Mouse (Mus musculus) common myeloid progenitor, adult 5-6 weeks (primary cell): ENCODE measurements around the gene Tenm4. TPM values are rescaled to one million over a fixed set of nuclear protein-coding genes. Genes with fewer than 3 reads are reported as not detected.
A peak's percentile ranks its signal among the peaks of the same experiment; 100 is the strongest.

Experiments used
- ATAC-seq: replicated peaks from 2 replicates; pipeline ENCODE4 v1.8.0; 2016; ENCODE audit warnings: low read depth, mild to moderate bottlenecking, moderate TSS enrichment, inconsistent platforms; ENCODE audit not compliant: poor library complexity, severe bottlenecking
- total RNA-seq: library from RNA; stranded (forward); fragments of 200-1000, 187-1606 nt; gene quantifications from 2 replicates; pipeline ENCODE4 v1.2.3, GENCODE M21; 2017

The Tenm4 gene
- total RNA-seq, 1 experiment from 2014 or later = not detected

DNA sequence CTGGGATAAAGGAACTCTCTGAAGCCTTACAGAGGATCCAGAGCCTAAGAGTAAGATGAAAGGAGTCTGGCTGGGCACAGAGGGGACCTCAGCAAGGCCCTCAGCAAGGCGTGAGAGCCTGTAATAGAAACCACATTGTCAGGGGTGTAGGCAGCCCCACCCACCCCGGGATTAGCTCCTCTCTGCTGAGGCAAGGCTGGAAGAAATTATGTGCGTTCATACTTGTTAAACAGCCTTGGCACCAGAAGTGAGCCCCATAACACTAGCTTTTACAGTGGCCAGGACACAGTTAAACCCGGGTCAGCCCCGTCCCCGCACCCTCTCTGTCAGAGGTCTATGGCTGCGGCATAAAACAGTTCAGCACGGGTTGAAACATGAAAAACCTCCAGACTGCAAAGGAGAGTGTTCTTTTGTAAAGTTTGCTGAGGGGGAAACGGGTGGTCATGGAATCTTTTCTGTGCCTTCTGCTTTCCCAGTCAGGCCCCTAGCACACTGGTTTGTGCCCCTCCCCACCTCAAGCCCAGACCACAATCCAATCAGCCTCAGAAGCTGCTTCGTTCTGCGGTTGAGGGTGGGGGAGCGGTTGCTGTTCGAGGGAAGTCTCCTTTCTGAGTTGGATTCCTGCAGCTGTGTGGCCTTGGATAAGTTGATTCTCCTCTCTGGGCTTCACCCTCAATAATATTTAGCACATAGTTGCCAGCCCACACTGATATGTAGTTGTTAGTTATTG is 486.2 kb downstream of the Tenm4 start:
- peak; percentile 91 for ATAC-seq

DNA sequence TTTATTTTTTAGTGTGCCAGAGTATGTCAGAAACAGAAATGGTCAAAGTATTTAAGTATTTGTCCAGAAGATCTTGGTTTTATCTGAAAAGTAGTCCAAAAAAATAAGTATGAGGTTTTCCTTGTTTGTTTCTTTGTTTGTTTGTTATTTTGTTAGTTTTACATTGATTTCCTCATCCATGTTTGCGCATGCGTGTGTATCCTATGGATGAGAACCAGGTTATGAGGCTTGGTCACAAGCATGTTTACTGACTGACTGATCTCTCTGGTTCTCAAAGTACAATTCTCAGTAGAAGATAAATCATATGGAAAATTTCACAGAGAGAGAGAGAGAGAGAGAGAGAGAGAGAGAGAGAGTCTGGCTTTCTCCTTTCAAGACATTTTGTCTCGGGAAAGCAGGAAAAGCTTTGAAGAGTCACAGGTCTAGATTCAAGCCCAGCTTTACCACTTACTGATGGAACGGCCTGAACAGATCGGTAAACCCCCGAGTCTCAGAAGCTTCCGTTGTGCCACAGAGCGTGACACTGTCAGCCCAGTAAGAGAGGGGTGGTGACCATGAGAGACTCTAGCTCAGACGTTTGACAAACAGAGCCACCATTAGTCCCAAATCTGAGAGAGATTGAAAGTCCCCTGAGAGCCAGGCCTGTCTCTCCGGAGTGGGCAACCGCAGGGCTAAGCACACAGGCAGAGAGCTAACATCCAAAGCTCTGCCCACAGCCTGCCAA is 487.0 kb downstream of the Tenm4 start:
- no peak for ATAC-seq

DNA sequence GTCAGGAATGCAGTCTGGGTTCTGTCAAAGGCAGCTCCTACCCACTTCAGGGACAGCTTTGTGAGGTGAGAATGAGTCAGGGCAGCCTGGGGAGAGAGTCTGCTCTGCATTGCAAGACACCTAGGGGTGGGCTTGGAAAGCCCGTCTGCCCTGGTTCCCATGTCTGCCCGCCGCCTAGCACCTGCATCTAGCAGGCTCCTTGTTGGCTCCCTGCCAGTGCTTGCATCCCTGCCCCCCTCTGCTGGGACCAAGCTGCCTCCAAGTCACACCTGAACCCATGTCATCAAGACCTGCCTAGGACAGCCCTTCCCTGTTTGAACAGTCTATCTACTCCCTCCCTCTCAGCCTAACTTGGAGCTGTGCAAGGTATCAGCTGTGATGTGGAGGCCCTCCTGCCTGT is 489.9 kb downstream of the Tenm4 start:
- ATAC-seq = no peak

DNA sequence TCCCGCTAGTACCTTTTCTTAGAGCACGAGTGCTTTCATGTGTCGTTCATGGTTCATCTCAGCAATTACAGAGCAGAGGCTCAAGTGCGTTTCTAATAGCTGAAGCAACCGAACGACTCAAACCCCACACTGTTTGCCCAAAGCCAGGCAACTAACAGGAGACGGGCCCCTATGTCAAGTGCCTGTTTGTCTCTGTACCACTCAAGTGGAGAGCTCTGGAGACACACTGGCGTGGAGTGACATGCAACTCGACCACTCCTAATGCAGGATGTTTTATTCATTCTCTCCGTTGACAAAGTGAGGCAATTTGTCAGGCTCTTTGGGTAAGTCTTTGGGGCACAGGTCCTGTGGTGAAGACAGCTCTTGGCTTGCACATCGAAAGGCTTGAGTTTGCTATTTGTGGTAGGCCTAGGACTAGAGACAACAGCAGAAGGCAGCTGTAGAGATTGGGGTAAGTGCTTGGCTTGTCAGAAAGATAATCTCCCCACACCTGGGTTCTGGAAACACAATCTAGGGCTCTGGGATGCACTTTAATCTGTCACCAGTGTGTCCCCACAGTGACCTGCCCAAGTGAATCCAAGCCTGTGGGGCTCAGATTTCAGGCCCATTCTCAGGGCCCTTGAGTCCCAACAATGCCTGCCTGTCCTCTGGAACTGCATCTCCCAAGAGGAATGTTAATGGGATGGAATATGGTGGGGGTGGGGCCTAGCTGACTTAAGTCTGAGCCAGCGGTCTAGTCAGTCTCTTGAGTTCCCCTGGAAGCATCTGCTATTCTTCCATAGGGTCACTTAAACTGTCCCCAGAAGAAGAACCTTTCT is 490.5 kb downstream of the Tenm4 start:
- no peak for ATAC-seq

DNA sequence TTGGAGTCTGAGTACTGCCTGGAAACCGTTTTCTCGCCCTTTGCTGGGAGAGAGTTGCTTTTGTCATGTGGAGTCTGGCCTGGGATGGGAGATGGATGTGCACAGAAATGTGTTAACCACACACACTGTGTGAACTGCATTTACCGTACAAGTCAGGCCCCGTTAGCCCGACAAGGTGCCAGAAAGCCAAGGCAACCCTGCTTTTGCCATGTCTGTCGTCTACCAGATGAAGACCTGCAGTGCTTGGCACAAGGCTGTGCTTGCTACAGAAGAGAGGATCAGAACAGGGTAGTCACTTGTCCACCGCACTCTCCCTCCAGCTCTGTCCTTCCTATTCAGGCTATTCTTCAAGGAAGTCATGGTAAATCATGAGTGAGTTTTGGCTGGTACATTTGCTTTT is 492.3 kb downstream of the Tenm4 start:
- no peak for ATAC-seq

DNA sequence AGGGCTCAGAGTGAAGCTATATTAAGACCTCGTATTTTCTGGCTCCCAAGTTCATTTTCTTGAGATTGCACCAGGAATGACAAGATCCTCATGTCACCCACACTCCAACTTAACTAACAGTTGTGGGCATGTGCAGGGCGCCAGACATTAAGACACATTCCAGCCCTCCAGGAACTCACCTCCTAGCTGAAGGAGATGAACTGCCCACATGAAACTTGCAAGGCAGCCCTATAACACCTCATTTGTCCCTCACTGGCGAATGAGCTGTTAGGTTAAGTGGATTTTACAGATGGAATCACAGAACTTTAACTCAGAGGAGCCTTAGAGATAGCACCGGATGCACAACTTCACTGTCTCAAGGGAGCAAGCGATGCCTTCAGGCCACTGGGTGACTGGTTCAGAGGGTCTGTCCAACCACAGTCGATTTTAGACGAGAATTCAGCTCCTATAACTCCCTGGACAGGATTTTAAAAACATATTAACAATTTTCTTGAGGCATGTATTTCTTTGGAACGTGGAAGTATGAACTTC is 495.4 kb downstream of the Tenm4 start:
- ATAC-seq = no peak

DNA sequence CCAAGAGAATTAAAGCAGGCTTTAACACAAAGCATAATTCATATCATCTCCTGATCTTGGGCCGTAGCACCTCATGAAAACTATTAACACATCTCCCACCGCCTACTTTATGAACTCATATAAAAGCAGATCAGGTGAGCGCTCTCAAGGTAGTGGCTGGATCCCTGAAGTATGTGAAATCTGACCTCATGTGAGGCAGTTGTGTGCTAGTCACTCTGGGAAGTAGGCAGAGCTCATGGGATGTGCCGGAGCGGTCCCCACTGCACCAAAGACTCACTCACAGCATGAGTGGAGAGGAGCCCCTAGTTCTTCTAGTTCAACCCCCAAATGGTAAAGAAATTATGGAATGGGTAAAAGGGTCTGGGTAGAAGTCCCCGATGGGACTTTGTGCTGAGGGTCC is 496.6 kb downstream of the Tenm4 start:
- no peak for ATAC-seq

DNA sequence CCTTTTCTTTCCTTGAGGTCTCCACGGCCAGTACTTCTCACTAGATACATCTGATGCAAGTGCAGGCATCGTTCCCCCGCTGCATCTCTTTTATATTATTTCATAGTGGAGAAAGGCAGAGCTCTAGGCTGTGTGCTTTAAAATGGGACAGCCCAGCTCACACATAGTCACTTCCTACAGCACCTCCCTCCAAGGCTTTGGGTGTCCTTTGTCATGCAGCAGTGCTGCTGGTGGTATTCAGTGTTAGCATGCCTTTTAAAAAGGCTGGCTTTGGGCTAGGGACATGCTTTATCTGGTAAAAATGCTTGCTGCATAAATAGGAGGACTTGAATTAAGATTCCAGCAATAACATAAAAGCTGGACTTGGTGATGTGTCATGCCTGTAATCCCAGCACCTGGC is 499.0 kb downstream of the Tenm4 start:
- ATAC-seq = no peak

DNA sequence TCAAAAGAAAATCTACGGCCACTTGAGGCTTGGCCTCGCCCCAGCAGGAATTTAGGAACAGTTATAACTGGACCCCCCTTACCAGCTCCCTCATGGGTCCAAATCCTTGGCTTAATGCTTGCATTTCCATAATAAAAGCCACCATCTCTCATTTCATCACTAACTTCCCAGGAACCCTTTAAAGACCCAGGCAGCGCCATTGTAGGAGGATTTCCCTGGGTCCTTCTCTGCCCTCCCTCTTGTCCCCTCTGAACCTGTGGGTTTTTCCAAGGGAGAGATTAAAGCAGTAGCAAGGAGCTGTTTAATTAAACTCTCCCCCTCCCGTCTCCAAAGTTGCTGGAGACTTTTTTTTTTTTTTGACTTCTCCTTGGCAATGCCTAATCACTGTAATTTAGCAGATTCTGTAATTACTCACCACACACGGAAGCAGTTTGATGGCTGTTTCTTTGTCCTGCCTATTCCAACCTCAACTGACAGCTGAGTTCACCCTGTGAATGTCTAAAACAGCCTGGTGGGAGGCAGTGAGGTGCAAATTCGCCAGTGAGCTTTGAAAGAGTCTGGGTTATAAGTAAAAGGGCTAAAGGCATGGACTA is 501.4 kb downstream of the Tenm4 start:
- ATAC-seq = 0 out of 2 replicates have a peak, but pooled peaks have one; percentile 15

DNA sequence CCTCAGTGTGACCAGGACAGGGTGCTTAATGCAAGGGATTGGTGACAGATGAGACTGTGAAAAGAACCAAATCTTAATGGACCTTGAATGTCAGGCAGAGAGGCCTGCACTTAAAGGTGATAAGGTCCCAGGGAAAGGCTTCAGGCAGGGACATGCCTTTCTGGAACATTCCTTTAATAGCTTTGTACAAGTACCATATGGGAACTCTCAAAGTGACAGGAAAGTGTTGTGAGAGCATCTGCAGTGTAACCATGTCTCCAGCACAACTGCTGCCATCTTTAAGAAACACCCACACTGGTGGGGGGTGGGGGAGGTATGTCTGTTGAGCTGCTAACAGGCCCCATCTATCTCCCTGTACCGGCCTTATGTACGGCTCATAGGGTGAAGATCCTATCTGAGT is 506.0 kb downstream of the Tenm4 start:
- ATAC-seq = no peak

DNA sequence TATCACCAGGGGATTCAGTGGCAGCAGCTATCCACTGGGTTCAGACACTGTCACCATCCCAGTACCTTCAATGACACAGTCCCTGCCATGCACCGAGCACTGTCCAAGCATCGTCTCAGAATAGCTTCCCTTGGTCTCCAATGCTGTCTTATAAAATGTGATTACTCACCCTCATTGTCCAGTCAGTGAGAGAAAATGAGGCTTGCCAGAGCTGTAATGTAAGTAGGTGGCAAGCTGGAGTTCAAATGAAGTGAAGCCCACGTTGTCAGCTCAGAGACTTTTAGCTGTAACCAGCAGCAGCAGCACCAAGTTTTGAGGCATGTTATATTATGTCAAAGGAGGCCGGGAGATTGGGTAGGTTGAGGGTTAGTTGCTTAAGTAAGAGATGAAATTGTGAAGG is 507.2 kb downstream of the Tenm4 start:
- no peak for ATAC-seq

DNA sequence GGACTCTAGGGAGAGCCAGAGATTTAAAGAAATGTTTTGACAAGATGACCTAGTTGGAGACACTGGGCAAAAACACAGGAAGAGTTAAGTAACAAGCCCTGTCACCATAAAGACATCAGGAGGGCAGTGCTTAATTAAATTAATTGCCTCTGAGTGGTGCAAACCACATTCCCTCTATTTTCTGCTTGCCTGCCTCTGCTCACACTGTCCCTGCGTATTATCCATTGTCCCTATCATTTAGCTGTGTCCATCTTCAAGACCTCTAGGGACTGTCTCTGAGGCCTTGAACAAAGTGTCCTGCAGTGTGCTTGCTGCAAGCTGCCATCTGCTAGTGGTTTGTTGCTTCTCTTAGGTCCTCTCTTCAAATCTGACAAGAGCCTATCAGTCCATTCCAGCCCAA is 508.7 kb downstream of the Tenm4 start:
- ATAC-seq = no peak

DNA sequence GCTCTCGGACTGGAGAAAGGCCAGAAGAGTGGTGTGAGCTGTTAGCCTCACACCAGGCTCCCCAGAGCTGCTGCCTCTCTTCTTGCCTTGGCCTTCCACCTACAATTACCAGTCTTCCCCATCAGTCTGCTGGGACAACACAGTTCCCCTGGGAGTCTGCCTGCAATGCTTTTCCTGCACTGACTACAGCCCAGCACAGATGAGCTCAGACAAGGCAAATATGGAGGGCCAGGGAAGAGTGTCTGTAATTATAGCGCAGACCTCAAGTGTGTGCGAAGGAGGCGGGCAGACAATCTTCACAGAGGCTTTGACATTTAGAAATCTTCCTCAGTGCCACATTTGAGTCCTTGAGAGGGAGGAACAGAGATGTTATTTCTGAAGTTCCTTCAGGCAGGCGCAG is 509.4 kb downstream of the Tenm4 start:
- no peak for ATAC-seq

DNA sequence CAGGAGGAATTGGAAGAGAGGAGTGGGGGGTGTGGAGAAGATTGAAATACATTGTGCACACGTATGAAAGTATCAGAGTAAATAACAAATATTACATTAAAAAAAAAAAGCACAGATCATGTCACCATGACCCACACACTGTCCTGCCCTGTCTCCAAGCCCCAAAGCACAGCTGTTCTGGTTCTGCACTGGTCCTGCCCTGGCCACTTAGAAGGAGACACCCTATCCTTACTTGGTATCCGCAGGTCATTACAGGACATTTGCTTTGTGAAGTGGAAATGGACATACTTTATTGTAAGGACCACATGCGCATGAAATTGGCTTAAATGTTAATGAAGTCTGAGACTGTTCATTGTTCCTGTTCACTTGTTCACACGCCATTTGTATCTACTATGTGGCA is 510.8 kb downstream of the Tenm4 start:
- ATAC-seq = no peak

DNA sequence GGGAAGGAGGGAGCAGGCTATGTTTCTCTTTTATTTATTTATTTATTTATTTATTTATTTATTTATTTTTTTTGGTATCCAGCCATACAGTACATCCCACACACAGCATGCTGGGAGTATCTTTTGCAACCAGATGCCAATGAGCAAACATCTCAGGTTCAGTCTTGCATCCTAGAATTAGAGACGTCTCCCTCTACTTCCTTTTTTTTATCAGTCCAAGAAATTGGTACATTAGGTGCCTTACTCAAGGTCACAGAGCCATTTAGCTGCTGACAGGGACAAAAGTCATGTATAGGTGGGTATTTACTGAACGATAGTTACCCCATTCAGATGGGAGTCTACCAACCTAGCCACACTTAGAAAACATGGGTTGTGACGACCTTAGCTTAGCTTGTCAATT is 517.1 kb downstream of the Tenm4 start:
- ATAC-seq = no peak

DNA sequence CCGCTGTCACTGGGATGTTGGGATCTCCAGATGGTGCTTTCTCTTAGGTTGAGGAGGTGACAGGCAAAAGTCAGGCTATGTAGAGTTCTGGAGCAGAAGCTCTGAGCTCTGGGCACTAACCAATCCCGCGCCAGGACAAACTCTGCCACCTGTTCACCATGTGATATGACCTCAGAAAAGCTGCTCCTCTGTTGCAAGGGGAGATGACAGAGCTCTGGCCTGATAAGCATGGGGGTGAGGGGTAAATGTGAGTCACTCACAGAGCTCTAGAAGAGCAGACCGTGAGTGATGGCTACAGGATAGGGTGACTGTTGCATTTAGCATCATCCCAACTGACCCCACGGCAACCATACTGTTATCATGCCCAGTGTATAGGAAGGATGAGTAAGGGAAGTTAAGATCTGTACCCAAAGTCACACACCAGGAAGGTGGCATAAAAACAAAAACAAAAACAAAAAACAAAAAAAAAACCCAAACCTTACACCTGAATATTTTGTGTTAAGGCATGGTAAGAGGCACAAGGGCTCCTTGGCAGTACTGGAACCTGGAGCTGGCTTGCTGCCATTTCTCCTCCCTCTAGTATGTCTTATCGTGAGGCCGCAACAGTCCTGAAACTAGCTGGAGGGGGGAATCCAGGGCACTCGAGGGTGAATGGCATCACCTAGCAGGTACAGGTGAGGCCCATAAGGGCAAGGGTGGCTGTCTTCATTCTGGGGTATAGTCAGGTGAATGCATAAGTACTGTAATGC is 530.2 kb downstream of the Tenm4 start:
- ATAC-seq = no peak

DNA sequence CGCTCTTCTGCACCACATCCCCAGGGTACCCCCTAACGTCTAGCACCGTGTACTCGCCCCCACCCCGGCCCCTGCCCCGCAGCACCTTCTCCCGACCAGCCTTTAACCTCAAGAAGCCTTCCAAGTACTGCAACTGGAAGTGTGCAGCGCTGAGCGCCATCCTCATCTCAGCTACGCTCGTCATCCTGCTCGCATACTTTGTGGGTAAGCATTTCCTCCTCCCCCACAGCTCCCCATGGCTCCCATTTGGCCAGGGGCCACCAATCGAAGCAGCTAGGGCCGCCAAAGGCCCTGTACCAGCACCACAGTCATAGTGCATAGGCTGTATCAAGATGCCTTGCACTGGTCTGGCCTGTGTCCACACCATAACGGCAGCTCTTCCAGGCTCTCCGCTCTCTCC is 532.9 kb downstream of the Tenm4 start:
- ATAC-seq = peak; percentile 40

DNA sequence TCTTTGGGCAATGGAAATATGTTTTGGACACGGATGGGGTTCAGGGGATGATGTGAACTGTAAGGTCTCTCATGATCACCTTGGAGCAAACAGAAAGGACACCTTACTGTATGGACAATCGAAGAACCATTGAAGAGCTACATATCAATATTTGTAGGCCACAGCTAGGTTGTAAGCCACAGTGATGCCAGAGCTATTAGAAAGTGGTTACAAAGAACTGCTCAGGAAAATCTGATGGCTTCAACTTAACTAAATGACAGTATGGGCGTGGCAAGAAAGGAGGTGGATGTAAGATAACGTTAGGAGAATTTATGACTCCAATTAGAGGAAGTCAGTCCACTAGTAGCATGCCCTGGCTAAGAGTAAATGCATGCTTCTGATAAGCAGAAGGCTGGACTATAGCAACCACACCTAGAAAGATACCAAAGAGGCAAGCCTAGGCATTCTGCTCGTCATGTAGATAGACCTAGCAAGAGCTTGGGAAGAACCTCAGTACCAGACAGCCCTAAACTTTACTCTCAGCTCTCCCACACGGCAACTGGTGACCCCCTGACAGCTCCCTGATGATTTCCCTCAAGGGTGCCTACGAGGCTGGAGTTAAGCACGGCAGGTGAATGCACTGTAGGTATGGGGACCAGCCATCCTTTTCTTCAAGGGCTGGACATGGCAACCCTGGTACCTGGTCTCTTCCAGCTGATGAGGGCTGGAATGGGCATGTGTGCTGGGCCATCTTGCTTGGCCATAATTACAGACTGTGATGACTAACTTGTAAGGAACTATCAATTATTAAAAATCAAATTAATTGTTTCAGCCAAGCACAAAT is 534.5 kb downstream of the Tenm4 start:
- peak; percentile 89 for ATAC-seq

DNA sequence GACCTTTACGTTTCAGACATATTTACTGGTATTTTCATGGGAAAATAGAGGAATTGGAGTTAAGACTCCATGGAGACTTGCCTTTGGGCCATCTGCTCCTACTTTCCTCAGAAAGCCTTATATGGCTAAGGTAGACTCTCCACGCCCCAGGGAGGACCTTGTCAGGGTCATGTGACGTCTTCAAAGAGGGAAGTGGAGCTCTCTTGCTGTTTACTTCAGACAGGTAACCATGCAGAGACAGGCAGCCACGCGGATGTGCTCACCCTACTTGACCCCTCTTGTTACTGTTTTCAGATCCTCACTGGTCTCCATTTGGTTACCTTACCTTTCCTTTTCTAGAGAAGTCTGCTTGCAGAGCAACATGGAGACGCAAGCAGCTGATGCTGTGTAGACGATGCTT is 535.5 kb downstream of the Tenm4 start:
- ATAC-seq = no peak
